Mouse (Mus musculus) urinary bladder, postnatal 4 days (tissue): ENCODE results near the gene Clec2d.
"Not testable (repeated sequence)": the region's sequence is repeated elsewhere in the genome, so short reads cannot be mapped to it uniquely, and the experiment has no call there.

ENCODE experiments used
- DNase-seq, 2 experiments: peaks; one replicate each; pipeline ENCODE4 v3.0.0; 2021 to 2022; ENCODE audit warnings: low spot score in 2 of 2

The Clec2d gene

DNA sequence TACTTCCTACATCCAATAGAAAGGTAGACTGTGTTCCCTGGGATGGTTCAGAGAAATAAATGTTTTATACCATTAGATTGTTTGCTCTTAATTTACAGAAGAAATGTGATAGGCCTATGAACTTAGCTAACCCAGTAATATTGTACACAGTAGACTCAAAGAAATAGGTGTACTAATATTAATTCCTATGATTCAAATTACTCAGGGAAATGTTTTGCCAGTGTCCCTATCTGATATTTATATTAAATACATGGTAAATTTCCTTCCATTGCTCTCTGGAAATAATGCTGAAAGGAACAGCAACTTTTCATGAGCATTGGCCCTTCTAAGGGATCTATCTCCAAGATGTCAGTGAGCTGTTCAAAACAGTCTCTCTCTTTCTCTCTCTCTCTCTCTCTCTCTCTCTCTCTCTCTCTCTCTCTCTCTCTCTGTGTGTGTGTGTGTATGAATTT, 6.8 kb downstream of the Clec2d start:
- no peak for DNase-seq

DNA sequence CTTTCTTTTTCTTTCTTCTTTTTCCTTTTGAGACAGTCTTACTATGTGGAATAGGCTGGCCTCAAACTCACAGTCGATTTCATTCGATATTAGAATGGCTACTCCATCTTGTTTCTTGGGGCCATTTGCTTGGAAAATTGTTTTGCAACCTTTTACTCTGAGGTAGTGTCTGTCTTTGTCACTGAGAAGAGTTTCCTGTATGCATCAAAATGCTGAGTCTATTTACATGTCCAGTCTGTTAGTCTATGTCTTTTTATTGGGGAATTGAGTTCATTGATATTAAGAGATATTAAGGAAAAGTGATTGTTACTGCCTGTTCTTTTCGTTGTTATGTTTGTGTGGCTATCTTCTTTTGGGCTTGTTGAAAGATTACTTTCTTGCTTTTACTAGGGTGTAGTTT, 7.4 kb downstream of the Clec2d start:
- not testable (repeated sequence) for DNase-seq

DNA sequence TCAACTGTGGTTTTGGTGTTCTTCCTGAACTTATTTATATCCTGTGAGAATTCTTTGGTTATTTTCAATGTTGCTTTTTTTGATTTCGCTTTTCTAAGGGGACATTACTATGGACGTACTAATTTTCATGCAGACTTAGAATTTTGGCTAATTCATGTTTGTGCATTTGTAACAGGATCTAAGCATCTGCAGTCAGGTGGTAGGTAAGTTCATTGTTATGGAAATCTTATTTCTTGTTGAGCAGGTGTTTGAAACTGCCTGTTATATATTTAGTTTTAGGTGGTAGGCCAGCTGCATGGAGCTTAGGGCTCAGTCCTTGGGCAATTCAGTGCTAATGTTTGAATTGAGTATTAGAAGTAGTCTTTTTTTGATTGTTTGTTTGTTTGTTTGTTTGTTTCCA, 13.0 kb downstream of the Clec2d start:
- no peak for DNase-seq

DNA sequence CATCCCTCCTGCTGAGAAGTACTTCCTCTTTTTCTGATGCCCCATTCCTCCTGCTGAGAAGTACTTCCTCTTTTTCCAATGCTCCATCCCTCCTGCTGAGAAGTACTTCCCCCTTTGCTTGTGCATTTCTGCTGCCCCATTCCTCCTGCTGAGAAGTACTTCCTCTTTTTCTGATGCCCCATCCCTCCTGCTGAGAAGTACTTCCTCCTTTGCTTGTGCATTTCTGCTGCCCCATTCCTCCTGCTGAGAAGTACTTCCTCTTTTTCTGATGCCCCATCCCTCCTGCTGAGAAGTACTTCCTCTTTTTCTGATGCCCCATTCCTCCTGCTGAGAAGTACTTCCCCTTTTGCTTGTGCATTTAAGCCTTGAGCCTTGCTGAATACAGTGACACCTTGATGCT, 19.7 kb downstream of the Clec2d start:
- DNase-seq: not testable (repeated sequence)

DNA sequence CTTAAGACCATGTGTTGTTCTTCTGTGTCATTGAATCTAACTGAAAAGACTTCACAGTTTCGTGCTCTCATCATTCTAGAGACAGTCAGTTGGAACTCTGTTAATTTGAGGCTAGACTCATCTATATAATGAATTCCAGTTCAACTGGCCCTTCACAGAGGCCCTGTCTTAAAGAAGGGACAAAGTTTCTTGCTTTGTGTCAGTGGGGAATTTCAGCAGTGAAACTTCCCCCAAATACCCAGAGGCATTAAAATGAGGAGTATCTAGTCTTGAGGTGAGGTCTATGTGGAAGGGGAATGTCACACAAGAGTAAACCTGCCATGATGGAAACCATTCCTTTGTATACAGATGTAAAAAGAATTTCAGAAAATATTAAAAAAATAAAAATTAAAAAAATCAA, 21.9 kb downstream of the Clec2d start:
- no peak for DNase-seq

DNA sequence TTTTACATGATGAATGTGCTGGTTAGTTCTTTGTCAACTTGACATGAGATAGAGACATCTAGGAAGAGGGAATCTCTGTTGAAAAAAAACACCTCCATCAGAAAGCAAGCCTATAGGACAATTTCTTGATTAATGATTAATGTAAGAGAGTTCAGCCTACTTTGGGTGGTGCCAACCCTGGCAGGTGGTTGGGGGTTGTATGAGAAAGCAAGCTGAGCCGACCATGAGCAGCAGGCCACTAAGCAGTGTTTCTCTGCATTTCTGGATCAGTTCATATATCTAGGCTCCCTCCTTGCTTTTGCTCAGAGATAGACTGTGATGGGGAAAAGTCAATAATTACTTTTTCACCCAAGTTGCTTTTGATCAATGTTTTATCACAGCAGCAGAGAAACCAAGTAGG, 23.9 kb downstream of the Clec2d start:
- DNase-seq: no peak

DNA sequence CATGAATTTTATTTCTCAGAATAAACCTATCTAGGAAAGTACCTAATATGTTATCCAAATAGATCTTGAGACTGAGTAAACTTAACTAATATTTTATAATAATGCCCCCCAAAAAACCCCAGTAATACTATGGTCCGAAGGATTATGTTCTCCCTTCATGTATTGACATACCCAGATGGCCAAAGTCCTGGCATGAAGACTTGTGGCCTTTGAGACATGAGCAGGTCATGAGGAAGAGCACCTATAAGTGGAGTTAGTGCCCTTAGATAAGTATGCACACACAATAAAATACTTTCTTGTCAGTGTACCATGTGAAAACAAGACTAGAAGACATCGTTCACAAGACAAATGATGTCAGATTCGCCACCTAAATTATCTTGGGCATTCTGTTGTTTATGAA, 24.4 kb downstream of the Clec2d start:
- no peak for DNase-seq

DNA sequence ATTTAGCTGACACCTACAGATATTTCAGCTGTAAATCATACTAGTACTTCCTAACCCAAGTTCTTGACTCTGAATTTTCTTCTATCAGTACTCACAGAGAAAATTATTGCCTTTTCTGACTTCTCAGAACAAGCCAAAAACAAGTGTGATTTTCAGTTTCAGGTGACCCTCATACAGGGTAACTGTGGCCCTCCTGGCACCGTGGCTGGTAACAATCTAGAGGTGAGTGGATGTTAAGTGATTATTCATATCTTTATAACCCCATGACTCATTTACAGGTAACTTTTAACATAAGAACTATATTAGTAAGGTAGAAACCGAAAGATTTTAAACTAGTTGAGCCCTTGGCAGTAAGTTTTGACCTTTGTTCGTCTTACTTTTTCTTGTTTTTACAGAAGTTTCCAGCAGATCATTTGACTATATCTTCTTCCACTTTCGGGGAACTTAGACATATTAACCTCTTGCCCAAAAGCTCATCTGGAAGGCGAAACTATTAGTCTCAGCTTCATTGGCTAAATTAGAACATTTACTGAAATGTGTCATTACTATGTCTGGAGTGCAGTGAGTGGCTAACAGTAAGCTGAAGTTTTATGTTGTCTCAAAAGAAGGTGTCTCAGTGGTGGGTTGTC, 28.6 kb downstream of the Clec2d start:
- no peak for DNase-seq

DNA sequence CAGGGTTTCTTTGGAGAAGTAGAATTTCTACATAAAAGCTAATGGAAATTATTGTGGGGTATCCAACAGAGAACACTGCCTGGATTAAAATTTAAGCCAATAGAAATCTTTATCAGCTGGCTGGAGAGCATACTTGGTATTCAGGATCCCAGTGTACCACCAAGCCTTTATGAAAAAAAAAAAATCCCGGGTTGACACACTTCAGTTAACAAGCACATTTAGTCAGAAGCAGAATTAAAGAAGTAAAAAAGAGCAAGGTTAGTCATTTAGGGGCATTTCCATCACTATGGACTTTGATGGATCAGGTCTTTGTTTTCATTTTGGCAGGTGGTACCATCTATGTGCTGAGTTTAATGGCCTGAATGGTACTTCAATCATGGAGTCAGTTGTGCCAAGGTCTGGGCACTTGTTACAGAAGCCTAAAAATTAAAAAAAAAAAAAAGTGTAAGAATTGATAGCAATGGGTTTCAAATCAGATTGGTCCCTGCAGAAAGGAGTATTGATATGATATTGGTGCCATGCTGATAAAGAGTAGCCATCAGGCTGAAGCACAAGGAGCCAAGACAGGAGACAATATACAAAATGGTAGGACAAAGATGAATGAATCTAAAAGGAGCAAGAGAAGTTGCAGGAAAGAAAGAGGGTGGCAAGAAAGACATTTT, 29.5 kb downstream of the Clec2d start:
- DNase-seq: no peak

DNA sequence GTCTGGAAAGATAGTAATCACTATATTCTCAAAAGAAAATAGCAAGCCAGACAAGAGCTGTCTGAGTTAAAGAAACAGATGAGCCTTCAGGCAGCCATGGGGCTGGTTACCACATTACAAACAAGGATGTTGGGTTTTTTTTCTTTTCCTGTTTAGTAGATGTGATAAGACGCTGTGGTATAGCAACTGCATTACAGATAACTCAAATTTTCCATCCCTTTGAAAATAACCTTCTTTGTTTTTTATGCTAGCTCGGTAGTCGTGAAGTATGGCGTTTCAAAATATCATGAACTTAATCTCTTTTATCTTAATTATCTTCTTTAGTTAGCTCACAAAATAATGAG, 30.0 kb downstream of the Clec2d start:
- no peak for DNase-seq

DNA sequence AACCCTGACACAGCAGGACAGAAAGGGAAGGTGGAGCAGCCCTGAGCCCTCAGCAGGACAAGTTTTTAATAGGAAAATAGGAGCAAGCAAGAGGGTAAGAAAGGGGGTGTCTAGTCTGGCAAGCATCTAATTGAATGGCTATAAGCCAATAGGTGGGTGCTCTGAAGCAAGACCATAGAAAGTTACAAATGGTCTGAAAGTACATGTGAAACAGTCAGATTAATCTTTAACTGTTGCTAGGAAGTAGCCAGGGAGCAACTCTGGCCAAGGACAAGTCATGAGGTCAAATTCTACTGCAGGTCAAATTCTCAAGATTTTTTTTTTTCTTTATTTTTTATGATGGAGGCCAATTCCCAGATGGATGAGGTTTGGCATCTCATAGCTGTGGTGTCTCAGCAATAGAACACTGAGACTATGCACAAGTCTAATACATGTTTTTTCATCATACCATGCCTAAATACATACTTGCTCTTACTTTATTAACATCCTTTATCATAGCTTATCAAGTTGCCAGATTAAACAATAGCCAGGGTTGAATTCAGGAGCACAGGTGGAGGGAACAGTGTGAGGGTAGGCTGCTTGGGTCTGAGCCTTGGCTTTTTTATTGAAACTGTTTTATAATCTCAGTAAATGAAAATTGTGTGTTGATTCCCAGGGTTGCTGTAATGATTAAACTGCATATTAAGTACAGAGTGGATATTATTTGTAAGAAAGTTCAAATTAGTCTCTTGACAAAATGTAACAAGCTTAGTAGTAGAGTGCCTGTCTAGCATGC, 32.2 kb downstream of the Clec2d start:
- DNase-seq: no peak

DNA sequence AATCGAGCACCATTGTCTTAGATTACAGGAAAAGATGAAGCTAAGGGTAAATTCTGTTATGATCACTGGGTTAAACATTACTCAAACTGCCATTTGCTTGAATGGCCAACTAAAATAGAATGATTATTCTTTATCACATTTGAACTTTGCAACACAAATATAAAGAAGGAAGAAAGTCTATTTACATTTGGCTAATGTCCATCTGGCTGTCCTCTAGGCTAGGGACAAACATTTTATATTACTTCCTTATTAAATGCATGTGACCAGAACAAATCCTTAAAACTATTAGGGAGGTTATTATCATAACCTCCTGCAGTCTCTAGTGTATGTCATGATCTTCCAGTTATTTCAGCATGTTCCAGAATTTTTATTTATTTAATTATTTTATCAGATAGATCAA, 33.1 kb downstream of the Clec2d start:
- no peak for DNase-seq

DNA sequence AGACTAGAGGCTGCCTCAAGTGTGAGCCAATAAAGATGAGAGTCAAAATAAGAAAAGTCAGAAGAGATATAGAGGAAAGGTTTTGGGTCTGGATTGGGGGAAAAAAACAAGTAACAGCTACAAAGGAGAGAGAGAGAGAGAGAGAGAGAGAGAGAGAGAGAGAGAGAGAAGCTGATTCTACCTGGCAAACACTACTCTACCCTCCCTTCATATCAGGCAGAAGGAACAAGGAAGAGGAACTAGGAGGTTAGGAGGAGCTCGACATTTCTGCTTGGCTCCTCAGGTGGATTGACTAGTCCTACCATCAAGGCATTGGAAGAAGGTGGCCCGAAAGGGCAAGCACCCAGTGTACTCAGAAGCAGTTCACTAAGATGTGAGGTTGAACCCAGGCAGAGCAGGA, 33.8 kb downstream of the Clec2d start:
- DNase-seq: no peak

DNA sequence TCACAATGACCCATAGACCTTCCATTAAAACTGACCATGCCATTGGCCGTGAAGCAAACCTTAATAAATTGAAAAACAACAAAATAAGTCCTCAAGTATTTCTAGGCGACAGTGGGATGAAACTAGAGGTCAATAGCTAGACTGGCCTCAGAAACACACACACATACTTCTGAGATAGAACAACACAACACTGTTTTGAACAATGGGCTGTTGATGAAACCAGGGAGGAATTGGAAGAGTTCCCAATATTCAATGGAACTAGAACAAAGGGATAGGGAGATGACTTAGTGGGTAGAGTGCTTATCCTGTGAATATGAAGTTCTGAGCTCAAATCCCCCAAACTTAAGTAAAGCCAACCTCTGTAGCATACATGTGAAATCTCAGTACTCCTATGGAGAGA, 34.6 kb downstream of the Clec2d start:
- no peak for DNase-seq

DNA sequence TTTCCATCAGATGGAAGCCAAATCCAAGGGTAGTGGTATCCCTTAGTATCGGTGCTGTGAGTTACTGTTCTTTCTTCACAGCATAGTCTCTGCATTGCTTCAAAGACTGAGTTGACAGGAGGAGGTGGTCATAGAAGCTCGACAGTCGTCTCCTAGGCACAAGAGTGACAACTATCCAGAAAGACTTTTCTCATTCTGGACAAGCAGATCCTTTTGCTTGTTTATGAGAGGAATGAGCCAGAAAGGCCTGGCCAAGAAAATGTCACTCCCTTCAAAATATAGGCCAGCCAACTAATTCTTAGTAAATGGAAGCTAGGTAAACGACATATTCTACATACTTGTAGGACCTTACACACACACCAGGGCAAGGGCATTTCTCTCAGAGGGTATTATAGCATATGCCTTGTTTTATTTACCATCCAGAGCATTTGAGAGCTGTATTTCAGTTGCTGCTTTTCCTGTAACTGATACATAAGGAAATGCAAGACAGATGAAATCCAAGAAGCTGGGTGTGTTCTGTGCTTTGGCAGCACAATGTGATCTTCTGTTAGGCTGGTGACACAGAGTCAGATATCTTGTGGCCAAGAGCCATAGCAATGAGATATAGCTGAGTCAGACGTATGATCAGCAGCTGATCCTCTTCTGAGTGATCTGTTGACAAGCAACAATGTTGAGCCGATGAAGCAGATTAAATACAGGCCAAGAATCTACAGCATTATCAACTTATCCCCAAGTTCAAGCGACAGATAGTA, 35.6 kb downstream of the Clec2d start:
- no peak for DNase-seq

DNA sequence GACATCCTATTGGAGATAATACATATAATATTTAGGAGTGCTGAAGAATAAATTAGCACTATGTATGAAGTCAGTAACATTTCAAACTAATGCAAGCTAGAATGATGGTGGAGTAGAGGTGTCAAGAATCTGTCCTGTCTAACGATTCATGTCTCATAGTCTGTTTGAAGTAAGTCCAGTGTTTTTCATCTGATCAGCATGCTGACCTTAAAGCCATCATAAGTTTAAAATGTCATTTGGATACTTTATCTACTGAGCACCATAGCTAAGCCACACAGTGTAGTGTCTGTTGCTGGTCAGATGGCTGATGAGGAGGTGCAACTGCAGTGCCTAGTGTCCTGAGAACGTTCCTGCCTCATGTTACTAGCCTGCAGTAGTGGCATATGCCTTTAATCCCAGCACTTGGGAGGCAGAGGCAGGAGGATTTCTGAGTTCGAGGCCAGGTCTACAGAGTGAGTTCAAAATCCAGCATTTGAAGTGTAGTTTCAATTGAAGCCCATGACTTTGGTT, 36.4 kb downstream of the Clec2d start:
- no peak for DNase-seq

DNA sequence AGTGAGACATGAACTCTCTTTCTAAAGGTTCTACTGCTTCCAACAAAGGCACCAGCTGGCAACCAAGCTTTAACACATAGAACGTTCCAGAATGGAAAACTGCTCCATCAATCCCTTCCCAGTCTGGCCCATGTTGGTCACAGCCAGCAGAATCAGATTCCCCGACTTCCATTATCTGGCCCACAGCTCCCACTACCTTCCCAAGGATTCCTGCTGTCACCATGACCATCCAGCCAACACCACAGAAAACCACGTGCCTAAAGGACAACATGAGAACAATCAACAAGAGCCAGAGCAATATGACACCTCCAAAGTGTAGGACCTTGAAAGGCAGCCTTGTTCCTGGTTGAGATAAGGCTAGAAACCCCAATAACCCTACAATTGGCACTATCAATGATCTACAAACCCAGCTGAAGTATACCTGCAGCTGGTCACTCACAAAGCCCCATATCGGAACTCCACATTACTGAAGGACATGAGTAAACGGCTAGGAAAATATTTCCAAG, 37.8 kb downstream of the Clec2d start:
- no peak for DNase-seq

DNA sequence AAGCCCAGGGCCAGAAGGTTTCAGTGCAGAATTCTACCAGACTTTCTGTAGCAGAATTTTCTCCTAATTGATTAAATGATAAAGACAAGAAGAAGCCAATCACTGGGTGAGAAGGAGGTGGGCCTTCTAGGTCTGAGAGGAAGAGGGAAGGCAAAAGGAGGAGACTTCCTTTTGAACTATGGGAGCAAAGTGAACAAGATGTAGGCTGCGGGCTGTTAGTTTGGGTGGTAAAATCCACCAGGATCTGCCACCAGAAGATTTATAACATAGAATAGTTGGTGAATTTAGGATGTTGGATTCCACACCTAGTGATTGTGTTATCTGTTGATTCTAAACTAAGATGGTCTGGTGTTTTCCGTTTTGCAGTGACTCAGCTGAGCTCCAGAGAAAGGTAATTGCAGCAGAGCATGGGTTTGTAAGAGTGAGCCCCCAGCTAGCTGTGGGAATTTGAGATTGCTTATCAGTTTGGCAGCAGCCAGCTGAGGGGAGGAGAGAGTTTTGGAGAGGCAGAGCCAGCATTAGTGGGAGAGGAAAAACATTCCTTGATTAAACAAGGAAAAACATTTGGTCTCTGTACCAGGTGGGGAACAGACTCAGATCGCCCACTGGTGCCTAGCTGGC, 39.6 kb downstream of the Clec2d start:
- no peak for DNase-seq

DNA sequence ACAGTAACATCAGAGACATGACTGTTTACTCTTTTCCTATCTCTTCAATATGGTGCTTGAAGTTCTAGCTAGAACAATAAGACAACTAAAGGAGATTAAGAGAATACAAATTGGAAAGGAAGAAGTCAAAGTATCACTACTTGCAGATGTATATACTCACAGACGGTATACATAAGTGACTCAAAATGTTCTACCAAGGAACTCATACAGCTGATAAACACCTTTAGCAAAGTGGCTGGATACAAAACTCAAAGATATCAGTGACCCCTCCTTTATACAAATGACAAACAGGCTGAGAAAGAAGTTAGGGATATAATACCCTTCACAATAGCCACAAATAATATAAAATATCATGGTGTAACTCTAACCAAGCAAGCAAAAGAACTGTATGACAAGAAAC, 40.6 kb downstream of the Clec2d start:
- DNase-seq: no peak

DNA sequence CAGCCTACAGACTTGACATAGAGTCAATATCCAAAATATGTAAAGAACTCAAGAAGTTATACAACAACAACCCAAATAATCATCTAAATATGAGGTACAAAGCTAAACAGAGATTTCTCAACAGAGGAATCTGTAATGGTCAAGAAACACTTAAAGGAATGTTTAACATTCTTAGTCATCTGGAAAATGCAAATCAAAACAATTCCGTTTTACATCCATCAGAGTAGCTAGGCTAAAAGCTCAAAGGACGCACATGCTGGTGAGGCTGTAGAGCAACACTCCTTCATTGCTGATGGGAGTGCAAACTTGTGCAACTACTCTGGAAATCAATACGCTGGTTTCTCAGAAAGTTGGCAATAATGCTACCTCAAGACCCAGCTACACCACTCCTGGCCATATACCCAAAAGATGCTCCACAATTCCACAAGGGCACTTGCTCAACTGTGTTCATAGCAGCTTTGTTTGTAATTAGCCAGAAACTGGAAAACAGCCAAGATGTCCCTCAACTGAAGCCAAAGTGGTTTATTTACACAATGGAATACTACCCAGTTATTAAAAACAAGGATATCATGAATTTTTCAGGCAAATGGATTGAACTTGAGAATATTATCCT, 41.9 kb downstream of the Clec2d start:
- DNase-seq: no peak

DNA sequence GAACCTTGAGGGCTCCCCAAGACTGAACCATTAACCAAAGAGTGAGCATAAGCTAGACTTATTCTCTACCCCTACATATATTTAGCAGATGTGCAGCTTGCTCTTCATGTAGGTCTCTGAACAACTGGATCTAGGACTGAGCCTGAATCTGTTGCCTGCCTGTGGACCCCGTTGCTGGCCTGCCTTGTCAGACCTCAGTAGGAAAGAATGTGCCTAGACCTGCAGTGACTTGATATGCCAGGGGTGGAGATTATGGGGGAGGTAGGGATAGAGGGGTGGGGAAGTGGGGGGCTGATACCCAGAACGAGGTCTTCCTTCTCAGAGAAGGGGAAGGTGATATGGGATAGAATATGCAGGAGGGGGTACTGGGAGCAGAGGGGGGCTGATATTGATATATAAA, 43.2 kb downstream of the Clec2d start:
- DNase-seq: no peak
